Mouse (Mus musculus) myocyte (in vitro differentiated cells): ENCODE data around the gene Olfr747. TPM values are rescaled to one million over a fixed set of nuclear protein-coding genes. Genes with fewer than 3 reads are reported as not detected.

ENCODE experiments used
- H3K27me3 ChIP-seq: one replicate; pipeline ENCODE4 v1.6.1; 2011; ENCODE audit not compliant: control insufficient read depth, insufficient read depth, insufficient read length
- H3K36me3 ChIP-seq: one replicate; pipeline ENCODE4 v1.6.1; 2011; ENCODE audit not compliant: control insufficient read depth, insufficient read depth
- H3K4me2 ChIP-seq: one replicate; pipeline ENCODE4 v1.6.1; 2011; ENCODE audit warnings: low read depth, control low read depth
- H3K4me3 ChIP-seq: one replicate; pipeline ENCODE4 v1.5.1; 2011; ENCODE audit warnings: mild to moderate bottlenecking, control low read depth, moderate library complexity
- H3K79me2 ChIP-seq: one replicate; pipeline ENCODE4 v1.6.1; 2011; ENCODE audit not compliant: control insufficient read depth, insufficient read depth
- H3ac ChIP-seq: one replicate; pipeline ENCODE4 v1.6.1; 2011; ENCODE audit not compliant: control insufficient read depth, insufficient read length
- CEBPB ChIP-seq: IDR thresholded peaks from 2 replicates; pipeline ENCODE4 v1.6.1; 2011; ENCODE audit warnings: mild to moderate bottlenecking, moderate library complexity; ENCODE audit not compliant: poor library complexity, insufficient read depth, severe bottlenecking
- E2F4 ChIP-seq: IDR thresholded peaks from one replicate; pipeline ENCODE4 v1.6.1; 2011; ENCODE audit warnings: mild to moderate bottlenecking, control low read depth, moderate library complexity; ENCODE audit not compliant: insufficient read depth
- MAX ChIP-seq: IDR thresholded peaks from one replicate; pipeline ENCODE4 v1.6.1; 2011; ENCODE audit warnings: low read depth, mild to moderate bottlenecking, control low read depth
- MYOD1 ChIP-seq, 3 experiments: IDR thresholded peaks; one replicate each; pipeline ENCODE4 v1.6.1; 2011; ENCODE audit warnings: control low read depth in 2 of 3, low read depth in 2 of 3, mild to moderate bottlenecking in 2 of 3, moderate library complexity in 1 of 3; ENCODE audit not compliant: insufficient read length in 2 of 3, control insufficient read depth in 1 of 3
- POLR2AphosphoS2 ChIP-seq: IDR thresholded peaks from one replicate; pipeline ENCODE4 v1.6.1; 2011; ENCODE audit warnings: low read depth, control low read depth; ENCODE audit not compliant: insufficient read length
- REST ChIP-seq: IDR thresholded peaks from one replicate; pipeline ENCODE4 v1.6.1; 2011; ENCODE audit warnings: mild to moderate bottlenecking, control low read depth, moderate library complexity; ENCODE audit not compliant: insufficient read depth, insufficient read length
- SRF ChIP-seq: IDR thresholded peaks from one replicate; pipeline ENCODE4 v1.6.1; 2011; ENCODE audit warnings: low read depth; ENCODE audit not compliant: control insufficient read depth, insufficient read length
- TCF12 ChIP-seq: IDR thresholded peaks from one replicate; pipeline ENCODE4 v1.6.1; 2011; ENCODE audit warnings: mild to moderate bottlenecking, control low read depth; ENCODE audit not compliant: poor library complexity, insufficient read depth, severe bottlenecking
- TCF3 ChIP-seq: IDR thresholded peaks from one replicate; pipeline ENCODE4 v1.6.1; 2011; ENCODE audit warnings: low read depth, control low read depth; ENCODE audit not compliant: insufficient read length
- USF1 ChIP-seq: IDR thresholded peaks from one replicate; pipeline ENCODE4 v1.6.1; 2011; ENCODE audit warnings: low read depth, mild to moderate bottlenecking, control low read depth, moderate library complexity
- polyA plus RNA-seq: library from polyadenylated mRNA; unstranded; fragments of >200 nt; fragmentation: generic; extraction: Trizol; gene quantifications from one replicate; pipeline ENCODE4 v1.2.1, GENCODE M21; 2012; ENCODE audit warnings: missing spikeins

Olfr747 gene
- polyA plus RNA-seq, 1 experiment, result not detected

DNA sequence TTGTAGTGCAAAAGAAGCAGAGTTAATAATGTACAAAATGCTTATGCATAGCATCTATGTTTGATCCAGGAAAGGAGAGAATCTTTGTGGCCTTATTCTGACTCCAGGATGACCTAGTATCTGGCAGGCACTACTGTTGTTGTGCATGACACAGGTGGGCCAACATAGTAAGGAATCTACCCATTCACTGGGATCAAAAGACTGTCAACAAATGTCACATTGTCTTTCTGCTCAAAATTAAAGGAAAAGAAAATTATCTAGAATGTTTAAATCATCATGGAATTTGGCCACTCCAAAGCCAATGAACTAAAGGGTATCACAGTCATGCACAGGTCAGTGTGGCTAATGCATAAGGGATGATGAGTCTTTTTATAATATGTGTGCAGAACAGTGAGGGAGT is 46.2 kb downstream of the Olfr747 start, which contains the start of gene Olfr746:
Gene Olfr746, plus strand, starts transcription at position 301 of the 400 bp plus-strand sequence.
- Histone ChIP-seq H3K36me3 (no peaks in the 10 kb centered on the region), H3K79me2 (no peaks in the 10 kb centered on the region), H3K4me2 (no peak within 1 kb of the TSS), H3K27me3 (no peaks in the 10 kb centered on the region), H3ac (no peak within 1 kb of the TSS), H3K4me3 (no peak within 1 kb of the TSS)
- TF ChIP-seq REST (no peak), USF1 (no peak), CEBPB (no peak), TCF3 (no peak), SRF (no peak), TCF12 (no peak), MYOD1 (IDR thresholded peaks at IDR 0.05; ENCODE audit: control insufficient read depth in 1 of 3, insufficient read length in 2 of 3, low read depth in 2 of 3) (no peak), E2F4 (no peak)

DNA sequence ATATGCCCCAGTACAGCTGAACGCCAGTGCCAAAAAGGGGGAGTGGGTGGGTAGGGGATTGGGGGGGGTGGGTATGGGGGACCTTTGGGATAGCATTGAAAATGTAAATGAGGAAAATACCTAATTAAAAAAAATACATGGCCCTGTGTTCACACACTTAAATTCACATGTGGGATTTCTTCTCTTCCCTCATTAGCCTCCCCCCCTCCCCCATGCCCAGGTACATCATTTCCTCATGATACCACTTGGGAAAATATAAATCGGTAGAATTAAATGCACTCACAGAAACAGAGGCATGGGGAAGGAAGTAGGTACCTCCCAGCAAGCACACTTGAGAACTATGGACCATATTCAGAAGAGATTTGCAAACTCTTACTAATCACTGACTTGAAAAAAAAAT is 53.9 kb downstream of the Olfr747 start, which contains the start of gene Olfr745:
Gene Olfr745, plus strand, starts transcription at position 301 of the 400 bp plus-strand sequence.
- no peaks in the 10 kb centered on the region for H3K27me3 ChIP-seq
- no peaks in the 10 kb centered on the region for H3K36me3 ChIP-seq
- no peaks in the 10 kb centered on the region for H3K79me2 ChIP-seq
- TF ChIP-seq CEBPB (no peak), E2F4 (no peak), REST (no peak), POLR2AphosphoS2 (no peak), MAX (no peak), TCF12 (no peak)
- H3K4me3 ChIP-seq, result no peak within 1 kb of the TSS
- H3ac ChIP-seq, result no peak within 1 kb of the TSS
- no peak within 1 kb of the TSS for H3K4me2 ChIP-seq

Other genes starting within 250 kb of the Olfr747 start
- not detected for gene Olfr740, start 247.7 kb downstream of the Olfr747 start, polyA plus RNA-seq
- not detected for gene Olfr741, start 220.5 kb downstream of the Olfr747 start, polyA plus RNA-seq
- gene Olfr742, start 189.6 kb downstream of the Olfr747 start, polyA plus RNA-seq, result not detected
- not detected for gene Olfr743, start 171.4 kb downstream of the Olfr747 start, polyA plus RNA-seq
- gene Olfr744, start 78.3 kb downstream of the Olfr747 start, polyA plus RNA-seq, result not detected
- gene Olfr745, start 53.8 kb downstream of the Olfr747 start, polyA plus RNA-seq, result not detected
- gene Olfr746, start 46.1 kb downstream of the Olfr747 start, polyA plus RNA-seq, result not detected
- gene Olfr748, start 14.2 kb upstream of the Olfr747 start, polyA plus RNA-seq, result not detected
- not detected for gene Olfr749, start 51.9 kb upstream of the Olfr747 start, polyA plus RNA-seq
- gene Ttc5, start 92.3 kb upstream of the Olfr747 start, polyA plus RNA-seq, result 26.7 TPM
- gene Ccnb1ip1, start 114.5 kb upstream of the Olfr747 start, polyA plus RNA-seq, result 0.16 TPM
- 22.1 TPM for gene Parp2, start 114.6 kb upstream of the Olfr747 start, polyA plus RNA-seq
- gene Tep1, start 177.4 kb upstream of the Olfr747 start, polyA plus RNA-seq, result 20.6 TPM
- 4.9 TPM for gene Klhl33, start 204.3 kb upstream of the Olfr747 start, polyA plus RNA-seq
- 81.0 TPM for gene Osgep, start 231.7 kb upstream of the Olfr747 start, polyA plus RNA-seq
- 113 TPM for gene Apex1, start 231.8 kb upstream of the Olfr747 start, polyA plus RNA-seq
- 71.3 TPM for gene Pip4p1, start 237.7 kb upstream of the Olfr747 start, polyA plus RNA-seq
- 20.4 TPM for gene Pnp, start 237.9 kb upstream of the Olfr747 start, polyA plus RNA-seq